Mouse (Mus musculus) gastrocnemius, adult 18-20 months (tissue): ENCODE results near the gene Daam1. TPM values are rescaled to one million over a fixed set of nuclear protein-coding genes. Genes with fewer than 3 reads are reported as not detected.

Source experiments
- DNase-seq: peaks from one replicate; pipeline ENCODE4 v3.0.0; 2021; ENCODE audit warnings: low spot score
- total RNA-seq, 2 experiments: library from RNA; stranded (reverse); gene quantifications; 2 replicates each; pipeline ENCODE4 v1.2.3; 2021

Gene Daam1
- total RNA-seq, 2 experiments from 2014 or later = 9.5 to 11.7 TPM

DNA sequence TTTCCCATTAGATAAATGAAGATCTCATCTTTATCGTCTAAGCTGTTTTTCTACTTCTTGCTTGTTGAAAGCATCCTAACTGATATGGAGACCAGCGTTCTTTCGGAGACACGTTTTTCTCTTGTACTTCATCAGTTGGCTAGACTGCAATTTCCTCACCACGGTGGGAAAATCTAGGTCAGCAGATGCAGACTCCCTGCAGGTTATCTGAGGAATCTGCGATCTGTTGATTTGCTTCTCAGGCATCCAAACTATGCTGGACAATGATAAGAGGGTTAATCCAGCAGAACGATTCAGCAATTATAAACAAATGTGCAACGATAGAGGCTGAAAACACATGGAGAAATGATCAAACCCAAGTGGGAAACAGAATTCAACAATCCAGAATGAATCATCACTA lies 208.6 kb downstream of the Daam1 start:
- no peak for DNase-seq

DNA sequence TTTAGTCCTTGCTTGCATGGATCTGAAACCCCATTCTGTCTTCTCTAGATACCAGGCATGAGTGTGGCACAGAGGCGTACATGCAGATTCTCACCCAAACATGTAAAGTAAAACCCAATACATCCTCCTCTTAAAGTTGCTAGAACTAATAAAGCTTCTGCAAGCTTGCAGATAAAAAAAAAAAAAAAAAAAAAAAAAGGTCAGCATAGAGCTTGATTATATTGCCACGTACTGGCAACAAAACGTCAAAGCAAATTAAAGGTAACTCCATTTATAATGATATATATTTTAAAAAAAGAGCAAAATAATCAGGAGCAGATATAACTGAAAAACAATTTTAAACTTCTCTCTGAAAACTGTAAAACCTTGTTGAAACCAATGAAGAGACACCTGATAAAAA lies 210.4 kb downstream of the Daam1 start:
- DNase-seq = no peak

Other genes starting within 250 kb of the Daam1 start
- under 1 TPM in 1 of 2 experiments, not detected in 1; 0.17 TPM for gene Gpr135, start 240.0 kb downstream of the Daam1 start, total RNA-seq